Mouse (Mus musculus) adrenal gland, postnatal 14 days (tissue): ENCODE data around the gene Ckmt1. TPM values are rescaled to one million over a fixed set of nuclear protein-coding genes. Genes with fewer than 3 reads are reported as not detected.
"Not testable (repeated sequence)": the region's sequence is repeated elsewhere in the genome, so short reads cannot be mapped to it uniquely, and the experiment has no call there.

Source experiments
- DNase-seq: peaks from one replicate; pipeline ENCODE4 v3.0.0; 2021; ENCODE audit warnings: mixed read lengths
- long read RNA-seq, 2 experiments: library from polyadenylated mRNA; stranded (forward); transcript quantifications; one replicate each; pipeline ENCODE4 v2.0.0; 2021
- total RNA-seq: library from RNA; stranded (reverse); gene quantifications from 2 replicates; pipeline ENCODE4 v1.2.3, GENCODE M21; 2021

Ckmt1 gene
- 5.3 and 8.2 TPM in 2 replicates for total RNA-seq
- long read RNA-seq, experiment 1, transcript Ckmt1-201 (9 exons, 1,620 nt): major isoform, 9 of 9 reads
- long read RNA-seq, experiment 1, partial matches to known transcripts: 0 of 9 reads
- long read RNA-seq, experiment 1, other reads (novel, unspliced or antisense): 0 of 9 reads
- long read RNA-seq, experiment 2, partial matches to known transcripts: 0 of 6 reads
- long read RNA-seq, experiment 2, other reads (novel, unspliced or antisense): 2 of 6 reads

DNA sequence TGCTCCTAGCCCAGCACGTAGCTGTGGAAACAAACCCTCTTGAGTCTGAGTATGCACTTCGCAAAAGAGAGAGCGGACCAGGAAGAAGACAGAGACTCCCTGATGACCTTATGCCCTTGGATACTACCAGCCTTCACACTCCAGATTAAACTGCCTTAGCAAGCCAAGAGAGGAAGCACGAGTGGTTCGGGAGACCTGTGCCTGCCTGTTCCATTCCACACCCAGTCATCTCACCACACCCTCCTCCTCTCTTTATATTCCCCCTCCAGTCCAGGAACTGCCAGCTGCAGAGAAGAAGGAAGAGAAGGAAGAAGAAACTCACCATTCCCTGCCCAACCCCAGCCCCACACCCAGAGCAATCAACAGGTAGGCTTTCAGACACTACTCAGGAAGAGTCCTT is at the start of gene Ckmt1:
Gene Ckmt1 (plus strand): TSS at position 221 of the 400 bp plus-strand sequence.
- no peak for DNase-seq

DNA sequence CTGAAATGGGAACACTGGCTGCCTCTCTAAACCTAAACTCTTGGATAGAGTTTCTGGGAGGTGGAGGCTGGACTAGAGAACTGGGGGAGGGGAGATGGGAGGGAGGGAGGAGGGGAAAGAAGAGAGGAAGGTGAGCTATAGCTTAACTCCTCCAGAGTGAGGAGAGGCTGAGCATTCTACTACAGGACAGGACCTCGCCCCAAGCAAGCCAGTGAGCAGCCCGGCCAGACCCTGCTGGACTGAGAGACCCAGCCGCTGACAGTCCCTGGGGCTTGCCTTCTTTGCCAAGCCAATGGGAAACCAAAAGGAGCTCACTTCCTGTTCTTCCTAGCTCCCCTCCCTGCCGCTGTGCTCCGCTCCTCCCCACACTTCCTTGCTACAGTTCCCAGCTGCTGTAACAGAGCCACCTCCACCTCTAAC is 48.5 kb upstream of the Ckmt1 start:
- DNase-seq: peak; percentile 45

DNA sequence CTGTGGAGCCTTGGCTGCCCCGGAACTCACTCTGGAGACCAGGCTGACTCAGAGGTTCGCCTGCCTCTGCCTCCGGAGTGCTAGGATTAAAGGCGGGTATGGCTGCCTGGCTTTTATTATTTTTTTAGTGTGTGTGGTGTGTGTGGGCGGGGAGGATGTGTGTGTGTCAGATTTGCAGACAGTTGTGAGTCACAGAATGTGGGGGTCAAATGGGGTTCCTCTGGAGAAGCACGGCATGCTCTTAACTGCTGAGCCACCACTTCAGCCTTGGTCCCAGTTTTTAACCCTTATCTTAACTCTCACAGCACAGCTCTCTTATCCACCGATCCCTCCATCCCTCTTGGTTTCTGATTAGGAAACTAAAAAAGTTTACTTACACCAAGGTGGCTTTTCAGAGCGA is 41.2 kb upstream of the Ckmt1 start:
- DNase-seq: no peak

DNA sequence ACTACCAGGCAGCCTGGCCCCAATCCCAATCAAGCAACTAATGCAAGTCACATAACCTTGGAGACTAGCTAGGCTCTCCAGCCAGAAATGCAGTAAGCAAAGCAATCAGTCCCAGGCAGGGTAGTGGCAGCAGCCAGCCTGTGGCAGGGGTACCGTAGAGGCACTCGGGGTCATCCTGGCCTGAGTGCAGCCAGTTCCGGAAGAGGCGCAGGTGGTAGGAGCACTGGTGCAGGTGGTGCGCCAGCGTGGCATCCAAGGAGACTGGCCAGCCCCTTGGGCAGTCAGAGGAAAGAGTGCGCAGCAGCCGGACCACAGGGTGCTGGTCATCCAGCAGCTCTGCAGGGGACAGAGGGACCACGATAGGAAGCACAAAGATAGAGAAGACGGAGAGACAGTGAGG is 34.5 kb upstream of the Ckmt1 start:
- no peak for DNase-seq

GRCm38 (mm10) chr2:121323693-121324470 is 33.6 kb upstream of the Ckmt1 start:
- no peak for DNase-seq

GRCm38 (mm10) chr2:121329492-121329891 is 28.0 kb upstream of the Ckmt1 start:
- no peak for DNase-seq

DNA sequence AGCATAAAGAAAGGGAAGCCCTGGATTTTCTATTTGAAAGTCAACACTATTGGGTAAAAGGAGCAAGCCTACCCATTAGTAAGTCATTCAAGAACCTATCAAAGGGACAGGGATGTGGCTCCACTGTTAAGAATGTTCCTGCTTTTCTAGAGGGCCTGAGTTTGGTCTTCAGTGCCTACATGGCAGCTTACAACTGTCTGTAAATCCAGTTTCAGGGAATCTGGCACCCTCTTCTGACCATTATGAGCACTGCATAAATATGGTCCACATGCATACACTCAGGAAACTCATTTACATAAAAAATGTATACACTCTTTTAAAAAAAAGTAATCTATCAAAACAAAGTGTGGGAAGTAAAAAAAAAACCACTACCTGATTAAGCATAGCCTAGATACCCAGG is 18.5 kb upstream of the Ckmt1 start:
- no peak for DNase-seq

GRCm38 (mm10) chr2:121353156-121353555 is 4.4 kb upstream of the Ckmt1 start:
- DNase-seq: peak; percentile 8

- no peak for DNase-seq
Observed at GRCm38 (mm10) chr2:121354378-121354777, 3.1 kb upstream of the Ckmt1 start.

- DNase-seq: peak; percentile 98
Observed at GRCm38 (mm10) chr2:121354820-121355592, 2.5 kb upstream of the Ckmt1 start, which contains the start of gene Ppip5k1. Ppip5k1 (minus strand) TSS chr2:121355396.

DNA sequence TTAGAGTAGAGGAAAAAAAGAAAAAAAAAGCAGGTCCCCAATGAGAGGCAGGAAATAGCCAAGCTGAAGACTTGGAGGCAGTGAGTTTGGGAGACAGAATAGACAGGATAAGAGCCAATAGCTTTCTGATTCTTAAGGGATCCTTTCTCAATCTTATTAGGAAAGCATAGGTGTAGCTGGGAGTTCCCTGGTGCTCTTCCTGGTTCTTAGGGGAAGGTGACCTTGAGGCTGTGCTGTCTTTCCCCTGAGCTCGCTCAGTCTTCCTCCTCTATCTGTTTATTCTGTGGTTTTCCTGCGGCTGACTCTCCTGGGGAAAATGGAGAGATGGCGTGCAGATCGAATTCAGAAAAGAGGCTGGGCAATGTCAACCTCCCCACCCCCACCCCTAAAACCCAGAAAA is 447 bp downstream of the Ckmt1 start:
- no peak for DNase-seq

GRCm38 (mm10) chr2:121358381-121358780 is 867 bp downstream of the Ckmt1 start:
- peak; percentile 68 for DNase-seq

DNA sequence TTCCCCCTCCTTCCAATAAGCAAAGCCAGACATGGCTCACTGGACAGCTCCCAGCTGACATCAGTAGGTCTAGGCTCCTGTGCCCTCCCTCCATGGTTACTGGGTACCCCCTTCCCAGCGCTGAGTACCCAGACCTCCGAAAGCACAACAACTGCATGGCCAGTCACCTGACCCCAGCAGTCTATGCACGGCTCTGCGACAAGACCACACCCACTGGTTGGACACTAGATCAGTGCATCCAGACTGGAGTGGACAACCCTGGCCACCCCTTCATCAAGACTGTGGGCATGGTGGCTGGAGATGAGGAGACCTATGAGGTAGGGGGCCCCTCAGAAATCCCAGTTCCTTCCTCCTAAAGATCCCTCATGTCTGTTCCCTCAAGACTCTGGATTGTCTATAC is 1.9 kb downstream of the Ckmt1 start:
- DNase-seq: no peak

GRCm38 (mm10) chr2:121363656-121364055 is 6.1 kb downstream of the Ckmt1 start:
- no peak for DNase-seq

DNA sequence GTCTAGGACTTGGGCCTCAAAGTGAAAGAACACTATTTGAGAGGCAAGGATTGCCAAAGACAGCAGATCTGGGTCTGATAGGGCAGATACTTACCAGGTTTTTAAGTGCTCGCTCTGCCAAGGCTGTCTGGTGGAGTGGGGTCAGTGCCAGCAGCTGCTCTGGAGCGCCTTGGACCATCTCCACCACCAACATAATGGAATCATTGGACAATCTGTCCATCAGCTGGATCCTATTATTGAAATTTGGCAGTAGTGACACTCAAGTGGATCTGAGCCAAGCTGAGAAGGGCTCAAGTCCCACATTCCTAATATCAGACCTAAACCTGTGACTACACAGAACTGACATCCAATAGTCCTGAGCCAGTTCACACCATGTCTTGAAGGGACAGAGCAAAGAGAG is 11.3 kb downstream of the Ckmt1 start:
- DNase-seq: no peak

DNA sequence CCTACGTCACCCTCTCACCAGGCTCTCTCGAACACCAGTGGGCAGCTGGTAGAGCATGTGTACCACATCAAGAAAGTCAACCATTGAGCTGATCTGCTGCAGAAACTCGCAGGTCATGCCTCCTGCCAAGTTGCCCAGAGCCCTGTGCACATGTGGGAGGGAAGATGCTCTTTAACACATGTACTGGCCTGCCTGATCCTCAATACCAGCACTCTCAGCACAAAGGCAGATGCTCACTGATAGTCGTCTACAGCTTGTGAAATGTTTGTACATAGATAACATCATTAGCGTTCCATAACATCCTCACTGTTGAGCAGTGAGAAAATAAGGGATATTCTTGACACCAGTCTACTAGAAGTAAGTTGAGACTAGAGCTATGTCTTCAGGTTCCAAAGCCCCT is 13.4 kb downstream of the Ckmt1 start:
- DNase-seq: no peak

DNA sequence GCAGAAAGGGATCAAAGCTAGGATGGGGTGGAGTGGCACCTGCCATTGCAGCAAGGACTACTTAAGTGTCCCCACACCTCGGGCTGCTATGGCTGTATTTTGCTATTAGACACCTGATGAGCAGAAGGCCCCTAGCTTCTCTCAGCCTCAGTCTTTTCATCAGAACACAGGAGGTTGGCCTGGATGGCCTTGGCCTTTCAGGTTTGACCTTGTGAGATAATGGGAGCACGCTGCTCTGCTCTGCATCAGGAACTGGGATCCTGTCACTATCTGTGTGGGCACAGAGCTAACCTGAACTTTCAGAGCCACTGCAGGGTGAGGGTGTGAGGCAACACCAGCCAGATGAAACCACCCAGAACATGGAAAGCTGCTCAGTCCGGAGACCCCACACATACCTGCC is 14.8 kb downstream of the Ckmt1 start:
- DNase-seq: peak; percentile 39

DNA sequence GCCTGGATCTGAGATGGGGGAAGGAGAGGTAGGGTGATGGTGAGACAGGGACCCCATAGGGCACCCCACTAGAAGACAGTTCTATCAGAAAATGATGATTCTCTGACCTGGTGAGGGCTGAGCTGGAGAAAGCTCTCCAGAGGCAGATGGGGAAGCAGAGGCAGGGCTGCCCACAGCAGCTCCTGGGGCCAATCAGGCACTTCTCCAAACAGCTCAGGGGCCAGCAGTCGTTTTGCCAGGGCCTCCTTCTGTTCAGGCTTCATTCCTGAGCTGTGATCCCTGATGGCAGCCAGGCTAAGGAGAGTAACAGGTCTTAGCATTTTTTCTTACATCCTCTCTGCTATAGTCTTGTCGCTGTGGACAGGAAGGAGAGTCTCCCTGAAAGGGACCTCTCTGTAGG is 17.3 kb downstream of the Ckmt1 start:
- DNase-seq: no peak

- DNase-seq: not testable (repeated sequence)
Observed at GRCm38 (mm10) chr2:121386961-121387575, 29.6 kb downstream of the Ckmt1 start, which contains the start of gene Strc. Strc (minus strand) TSS chr2:121387168.

GRCm38 (mm10) chr2:121396624-121397023 is 39.1 kb downstream of the Ckmt1 start:
- peak; percentile 89 for DNase-seq

DNA sequence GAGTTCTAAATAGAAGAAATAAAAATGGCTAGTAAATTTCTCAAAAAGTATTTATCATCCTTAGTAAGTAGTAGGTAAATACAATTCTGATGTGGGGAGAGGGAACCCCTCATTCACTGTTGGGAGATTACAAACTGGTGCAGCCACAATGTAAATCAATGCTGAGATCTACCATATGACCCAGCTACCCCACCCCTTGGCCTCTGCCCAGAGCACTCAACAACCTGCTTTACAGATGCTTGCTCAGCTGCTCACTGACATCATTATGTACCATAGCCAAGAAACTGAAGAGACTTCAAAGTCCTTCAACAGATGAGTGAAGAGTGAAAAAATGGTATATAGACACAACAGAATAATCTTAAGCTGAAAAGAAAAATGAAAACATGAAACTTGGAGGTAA is 45.8 kb downstream of the Ckmt1 start:
- DNase-seq: no peak

DNA sequence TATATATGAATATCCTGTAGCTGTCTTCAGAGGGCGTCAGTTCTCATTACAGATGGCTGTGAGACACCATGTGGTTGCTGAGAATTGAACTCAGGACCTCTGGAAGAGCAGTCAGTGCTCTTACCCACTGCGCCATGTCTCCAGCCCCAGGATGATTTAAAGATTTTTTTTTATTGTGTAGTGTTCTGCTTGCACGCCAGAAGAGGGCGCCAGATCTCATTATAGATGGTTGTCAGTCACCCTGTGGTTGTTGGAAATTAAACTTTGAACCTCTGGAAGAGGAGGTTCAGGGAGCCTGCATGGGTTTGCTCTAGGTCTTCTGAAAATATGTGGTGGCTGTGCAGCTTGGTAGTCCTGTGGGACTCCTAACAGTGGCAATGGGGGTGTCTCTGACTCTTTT is 50.6 kb downstream of the Ckmt1 start:
- peak; percentile 56 for DNase-seq
